Mouse (Mus musculus): ENCODE measurements around the gene Ndufa8.

Ndufa8 gene

DNA sequence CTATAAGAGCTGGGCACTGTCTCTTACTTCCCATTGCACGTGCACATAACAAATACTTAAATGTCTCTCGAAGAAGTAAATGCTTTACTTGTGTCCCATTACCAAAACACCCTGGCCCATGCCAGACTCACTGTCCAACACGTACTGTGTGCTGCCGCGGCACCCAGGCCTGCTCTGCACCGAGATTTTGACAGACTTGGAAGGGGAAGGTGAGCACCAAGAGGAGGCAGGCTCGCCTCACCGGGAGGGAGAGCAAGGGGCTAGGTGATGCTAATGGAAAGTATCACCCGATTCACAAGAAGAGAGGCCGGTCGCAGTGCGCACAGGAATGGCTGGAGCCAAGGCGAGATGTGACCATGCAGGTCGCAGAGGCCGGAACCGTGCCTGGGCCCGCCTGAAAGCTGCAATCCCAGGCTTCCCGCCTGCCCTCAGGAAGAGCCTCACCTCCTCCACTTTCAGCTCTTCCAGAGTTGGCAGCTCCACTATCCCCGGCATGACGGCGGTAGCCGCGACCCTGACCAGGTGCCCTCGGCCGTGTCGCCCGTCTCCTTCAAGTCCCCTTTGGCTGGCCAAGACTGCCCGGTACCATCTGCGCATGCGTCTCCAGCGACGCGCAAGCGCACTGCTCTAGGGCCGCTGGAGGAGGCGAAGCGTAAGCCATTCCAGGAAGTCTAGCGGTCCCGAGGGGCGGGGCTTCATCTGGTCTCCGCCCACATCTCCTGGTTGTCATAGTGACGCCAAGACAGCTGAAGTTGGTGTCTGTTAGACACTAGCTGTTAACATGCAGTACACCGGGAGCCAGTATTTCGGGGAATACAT lies at the start of gene Ndufa8, which contains the start of gene Morn5:
Gene Ndufa8, minus strand, starts transcription at position 659 of the 819 bp plus-strand sequence.
Gene Morn5, plus strand, starts transcription at position 711 of the 819 bp plus-strand sequence.
- H3K36me3 ChIP-seq (ENCODE audit: control insufficient read depth, insufficient read depth, low read length, poor library complexity, severe bottlenecking) = no peaks in the 10 kb centered on the region
- H3K27me3 ChIP-seq (ENCODE audit: control insufficient read depth, insufficient read depth, low read length, poor library complexity, severe bottlenecking) = no peaks in the 10 kb centered on the region
- DNase-seq (ENCODE audit: low read depth, low spot score) = peak; percentile 98

DNA sequence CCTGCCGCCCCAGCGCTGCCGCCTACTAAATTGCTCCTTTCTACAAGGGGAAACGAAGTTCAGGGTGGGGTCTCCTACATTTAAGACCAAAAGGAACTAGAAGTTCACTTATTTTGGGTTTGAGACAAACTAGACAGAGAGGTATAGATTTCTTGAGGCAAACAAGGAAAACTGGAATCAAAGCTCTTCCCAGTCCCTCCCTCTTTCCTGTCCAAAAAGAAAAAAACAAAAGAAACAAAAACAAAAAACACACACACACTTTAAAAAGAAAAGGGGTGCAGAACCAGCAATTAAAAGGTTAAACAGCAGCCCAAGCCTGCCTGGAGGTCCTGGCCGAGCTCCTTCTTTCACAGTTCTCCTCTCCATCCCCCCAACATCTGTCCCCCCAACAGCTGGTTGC lies 48.8 kb upstream of the Ndufa8 start:
- Histone ChIP-seq H3K27me3 (ENCODE audit: control insufficient read depth, insufficient read depth, low read length, poor library complexity, severe bottlenecking) (no peaks in the 10 kb centered on the region; the same call in 1 of the 2 replicates), H3K36me3 (ENCODE audit: control insufficient read depth, insufficient read depth, low read length, poor library complexity, severe bottlenecking) (no peaks in the 10 kb centered on the region)
- no peak for DNase-seq (ENCODE audit: low read depth, low spot score)

DNA sequence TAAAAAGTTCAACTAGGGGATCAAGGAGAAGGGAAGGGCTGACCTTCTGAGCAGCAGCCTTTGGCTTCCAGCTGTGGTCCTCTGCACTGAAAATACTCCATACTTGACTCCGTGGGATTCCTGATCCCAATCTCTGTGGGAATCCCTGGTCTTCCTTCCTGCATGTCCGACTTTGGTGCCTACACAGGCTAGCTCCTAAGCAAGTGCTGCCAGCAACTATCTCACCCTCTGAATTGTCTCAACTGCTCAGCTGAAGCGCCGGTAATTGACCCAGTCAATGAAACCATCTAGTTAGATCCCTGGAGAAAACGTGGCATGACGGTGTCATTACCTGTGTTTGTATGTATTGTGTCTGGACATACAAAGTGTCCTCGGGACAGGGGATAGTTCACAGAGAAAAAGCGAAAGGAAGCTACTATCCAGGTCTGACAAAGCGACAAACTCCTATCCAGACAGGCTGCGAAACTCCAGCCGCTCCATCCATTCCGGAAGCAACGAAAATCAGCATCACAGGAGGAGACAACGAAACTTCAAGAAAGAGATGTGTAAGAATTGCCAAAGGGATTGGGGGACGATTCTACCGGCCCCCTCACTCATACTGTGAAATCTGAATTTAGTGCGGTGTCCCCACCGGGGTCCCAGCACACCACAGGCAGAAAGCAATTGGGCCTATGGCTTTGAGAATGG lies 48.1 kb upstream of the Ndufa8 start:
- no peak for DNase-seq (ENCODE audit: low read depth, low spot score)
- H3K27me3 ChIP-seq (ENCODE audit: control insufficient read depth, insufficient read depth, low read length, poor library complexity, severe bottlenecking) = no peaks in the 10 kb centered on the region; the same call in 1 of the 2 replicates
- no peaks in the 10 kb centered on the region for H3K36me3 ChIP-seq (ENCODE audit: control insufficient read depth, insufficient read depth, low read length, poor library complexity, severe bottlenecking)

DNA sequence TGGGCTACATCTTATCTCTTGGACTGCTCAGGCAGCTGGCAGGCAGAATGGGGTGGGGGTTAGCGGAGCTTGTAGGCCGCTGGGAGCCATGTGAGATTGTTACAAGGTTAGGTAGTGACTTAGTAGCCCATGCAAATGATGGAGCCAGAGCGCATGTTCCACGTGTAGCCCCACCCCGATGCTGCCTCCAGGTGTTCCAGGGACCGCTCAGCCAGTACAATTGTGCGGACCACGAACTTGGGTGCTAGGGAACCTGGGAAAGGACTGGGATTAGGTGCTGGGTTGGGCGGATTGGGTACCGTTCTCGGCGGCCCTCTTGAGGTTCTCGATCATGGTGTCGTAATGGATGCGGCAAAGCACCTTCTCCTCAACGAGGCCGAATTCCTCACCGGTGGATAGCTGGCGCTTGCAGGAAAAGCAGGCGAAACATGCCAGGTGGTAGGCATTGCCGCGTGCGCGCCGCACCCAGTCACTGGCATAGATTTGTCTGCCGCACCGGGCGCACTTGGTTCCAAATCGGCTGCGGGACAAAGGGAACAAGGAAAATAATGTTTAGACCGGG lies 44.8 kb upstream of the Ndufa8 start:
- no peak for DNase-seq (ENCODE audit: low read depth, low spot score)
- no peaks in the 10 kb centered on the region; the same call in none of the 2 replicates for H3K27me3 ChIP-seq (ENCODE audit: control insufficient read depth, insufficient read depth, low read length, poor library complexity, severe bottlenecking)

DNA sequence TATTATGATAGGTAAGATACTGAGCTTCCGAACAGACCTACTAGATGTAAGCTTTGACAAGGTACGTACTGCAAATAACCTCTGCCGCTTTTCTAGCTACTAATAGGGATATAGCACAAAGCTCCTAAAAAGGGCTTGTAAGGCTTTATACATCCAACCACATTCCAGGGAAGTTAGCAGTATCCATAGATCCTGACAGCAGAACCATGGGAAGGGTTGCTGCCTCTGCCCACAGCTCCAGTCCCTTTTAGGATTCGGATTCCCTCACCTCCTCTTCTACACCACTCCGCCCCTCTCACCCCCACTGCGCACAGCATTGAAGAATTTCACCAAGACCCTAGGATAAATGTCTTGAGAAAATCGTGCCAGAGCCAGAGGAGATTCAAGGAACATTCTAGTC lies 44.1 kb upstream of the Ndufa8 start:
- Histone ChIP-seq H3K27me3 (ENCODE audit: control insufficient read depth, insufficient read depth, low read length, poor library complexity, severe bottlenecking) (no peaks in the 10 kb centered on the region; the same call in none of the 2 replicates), H3K36me3 (ENCODE audit: control insufficient read depth, insufficient read depth, low read length, poor library complexity, severe bottlenecking) (no peaks in the 10 kb centered on the region)
- no peak for DNase-seq (ENCODE audit: low read depth, low spot score)

More for the DNA sequence above, 44.8 kb upstream of the Ndufa8 start:
- no peaks in the 10 kb centered on the region for H3K36me3 ChIP-seq (ENCODE audit: control insufficient read depth, insufficient read depth, low read length, poor library complexity, severe bottlenecking)

DNA sequence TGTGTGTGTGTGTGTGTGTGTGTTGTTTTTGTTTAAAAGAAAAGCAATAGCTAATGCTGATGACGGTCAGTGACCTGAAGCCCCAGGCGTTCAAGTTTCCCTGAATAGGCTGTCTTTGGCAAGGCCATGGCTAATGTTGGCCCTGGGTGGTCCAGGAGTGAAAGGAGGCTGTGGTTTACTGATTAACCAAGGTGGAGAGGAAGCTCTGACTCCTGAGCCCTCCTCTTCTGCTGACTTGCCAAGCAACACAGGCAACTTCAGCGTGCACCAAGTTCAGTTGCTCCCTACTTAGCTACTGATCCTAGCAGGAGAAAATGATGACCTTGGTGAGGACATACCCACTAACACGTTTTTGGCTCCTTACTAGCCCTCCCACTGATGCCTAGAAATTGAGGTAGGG lies 43.5 kb upstream of the Ndufa8 start:
- Histone ChIP-seq H3K36me3 (ENCODE audit: control insufficient read depth, insufficient read depth, low read length, poor library complexity, severe bottlenecking) (no peaks in the 10 kb centered on the region), H3K27me3 (ENCODE audit: control insufficient read depth, insufficient read depth, low read length, poor library complexity, severe bottlenecking) (no peaks in the 10 kb centered on the region; the same call in none of the 2 replicates)
- DNase-seq (ENCODE audit: low read depth, low spot score) = no peak

DNA sequence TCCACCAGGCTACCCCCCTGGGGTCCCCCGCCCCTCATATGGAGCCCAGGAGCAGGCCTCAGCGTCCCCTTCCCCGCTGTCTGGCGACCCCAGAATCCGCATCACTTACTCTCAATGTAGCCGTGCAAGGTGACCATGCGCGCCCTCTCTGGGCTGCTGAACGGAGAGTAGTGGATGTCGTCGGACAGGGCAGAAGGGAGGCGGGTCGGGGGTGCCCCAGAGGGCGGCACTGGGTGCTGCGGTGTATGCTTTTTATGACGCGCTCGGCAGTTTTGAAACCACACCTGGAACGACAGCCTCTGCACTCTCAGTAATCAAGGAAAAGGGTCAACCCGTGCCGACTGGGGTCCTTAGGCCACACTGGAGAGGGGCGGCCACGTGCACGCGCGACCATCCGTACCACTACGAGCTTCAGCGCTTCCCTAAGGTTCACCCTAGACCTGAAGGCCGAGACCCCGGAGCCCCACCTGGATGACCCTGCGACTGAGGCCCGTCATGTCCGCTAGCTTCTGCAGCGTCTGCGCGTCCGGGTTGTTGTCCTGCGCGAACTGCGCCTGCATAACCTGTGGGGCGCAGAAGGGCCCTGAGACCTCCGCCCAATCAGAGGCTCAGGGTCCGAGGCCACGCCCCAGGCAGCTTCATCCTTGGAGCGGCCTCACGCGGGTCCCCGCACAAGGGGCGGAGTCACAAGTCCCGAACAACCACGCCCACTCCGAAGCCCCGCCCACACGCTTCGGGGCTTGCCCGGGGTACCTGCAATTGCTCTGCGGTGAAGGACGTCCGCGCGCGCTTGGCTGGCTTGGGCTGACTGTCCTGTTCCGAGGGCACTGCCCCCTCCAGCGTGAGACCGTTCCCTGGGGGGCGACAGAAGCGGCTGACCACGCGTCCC lies 41.9 kb upstream of the Ndufa8 start:
- Histone ChIP-seq H3K27me3 (ENCODE audit: control insufficient read depth, insufficient read depth, low read length, poor library complexity, severe bottlenecking) (no peaks in the 10 kb centered on the region; the same call in none of the 2 replicates), H3K36me3 (ENCODE audit: control insufficient read depth, insufficient read depth, low read length, poor library complexity, severe bottlenecking) (no peaks in the 10 kb centered on the region)
- DNase-seq (ENCODE audit: low read depth, low spot score) = peak; percentile 59

DNA sequence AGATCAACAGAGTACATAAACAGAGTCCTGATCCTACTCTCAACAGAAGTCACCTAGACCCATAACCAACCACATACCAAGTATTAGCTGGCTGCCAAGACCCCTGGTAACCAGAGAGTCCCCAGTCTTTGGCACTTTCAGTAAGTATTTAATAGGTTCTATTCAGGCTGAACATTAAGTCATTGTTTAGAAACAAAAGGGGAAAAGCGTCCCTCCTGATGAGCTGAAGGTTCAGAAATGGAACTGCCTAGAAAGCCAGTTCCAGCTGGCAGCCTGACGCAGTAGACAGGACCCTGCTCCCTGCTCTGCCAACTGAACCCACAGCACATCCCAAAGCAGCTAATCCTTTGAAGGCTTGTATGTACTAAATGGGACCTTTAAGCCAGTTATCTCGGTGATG lies 40.0 kb upstream of the Ndufa8 start:
- Histone ChIP-seq H3K27me3 (ENCODE audit: control insufficient read depth, insufficient read depth, low read length, poor library complexity, severe bottlenecking) (no peaks in the 10 kb centered on the region; the same call in none of the 2 replicates), H3K36me3 (ENCODE audit: control insufficient read depth, insufficient read depth, low read length, poor library complexity, severe bottlenecking) (no peaks in the 10 kb centered on the region)
- no peak for DNase-seq (ENCODE audit: low read depth, low spot score)

DNA sequence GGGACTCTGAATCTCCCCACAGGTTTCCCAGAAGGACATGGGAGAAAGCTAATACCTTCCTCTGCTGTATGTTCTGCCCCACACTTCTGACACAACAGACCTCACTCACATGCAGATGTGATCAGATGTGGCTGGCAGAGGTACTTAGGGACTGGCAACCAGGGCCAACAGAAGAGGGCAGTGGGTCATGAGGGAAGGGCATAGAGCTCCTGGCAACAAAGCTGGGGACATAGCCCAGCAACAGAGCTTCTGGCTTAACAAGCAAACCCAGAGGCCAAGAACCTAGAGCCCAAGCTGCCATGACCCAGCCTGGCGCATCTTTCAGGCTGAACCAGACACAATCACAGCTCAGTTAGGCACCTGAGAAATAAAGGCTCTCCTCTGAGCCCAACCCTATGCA lies 35.8 kb upstream of the Ndufa8 start:
- Histone ChIP-seq H3K36me3 (ENCODE audit: control insufficient read depth, insufficient read depth, low read length, poor library complexity, severe bottlenecking) (no peaks in the 10 kb centered on the region), H3K27me3 (ENCODE audit: control insufficient read depth, insufficient read depth, low read length, poor library complexity, severe bottlenecking) (no peaks in the 10 kb centered on the region)
- DNase-seq (ENCODE audit: low read depth, low spot score) = no peak

DNA sequence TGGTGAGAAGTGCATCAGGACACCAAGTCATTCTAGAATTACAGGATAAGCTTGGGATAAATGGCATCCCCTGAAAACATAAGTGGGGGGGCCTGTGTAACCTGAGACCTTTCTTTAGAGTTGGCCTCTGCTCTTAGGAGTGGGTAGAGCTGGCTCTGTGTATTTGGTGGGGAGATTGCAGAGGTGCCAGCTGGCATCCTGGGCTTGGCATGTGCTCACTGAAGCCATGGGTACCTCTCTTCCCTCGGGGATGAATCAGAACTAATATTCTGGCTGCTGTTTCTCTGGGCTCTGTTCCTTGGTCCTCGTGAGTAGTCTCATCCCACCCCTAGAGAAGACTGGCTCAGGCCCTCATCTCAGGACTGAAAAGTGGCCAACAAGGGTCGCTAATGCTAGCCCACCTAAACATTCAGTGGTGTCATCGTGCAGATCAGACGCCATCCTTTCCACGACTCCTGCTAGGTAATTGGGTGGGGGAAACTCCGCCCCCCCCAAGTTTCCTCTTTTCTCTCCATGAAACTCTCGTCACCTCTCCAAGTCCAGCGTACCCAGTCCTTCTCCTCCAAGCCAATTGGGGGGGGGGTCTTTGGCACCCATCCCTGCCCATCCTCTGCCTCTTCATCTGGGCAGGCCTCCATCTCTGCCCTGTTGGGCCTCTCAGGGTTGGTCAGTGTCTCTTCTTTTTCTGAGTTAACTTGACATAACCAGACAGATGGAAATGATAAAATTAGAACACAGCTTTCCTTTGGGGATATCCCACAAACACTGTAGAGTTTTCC lies 33.8 kb upstream of the Ndufa8 start:
- DNase-seq (ENCODE audit: low read depth, low spot score) = no peak
- Histone ChIP-seq H3K27me3 (ENCODE audit: control insufficient read depth, insufficient read depth, low read length, poor library complexity, severe bottlenecking) (no peaks in the 10 kb centered on the region), H3K36me3 (ENCODE audit: control insufficient read depth, insufficient read depth, low read length, poor library complexity, severe bottlenecking) (no peaks in the 10 kb centered on the region)

DNA sequence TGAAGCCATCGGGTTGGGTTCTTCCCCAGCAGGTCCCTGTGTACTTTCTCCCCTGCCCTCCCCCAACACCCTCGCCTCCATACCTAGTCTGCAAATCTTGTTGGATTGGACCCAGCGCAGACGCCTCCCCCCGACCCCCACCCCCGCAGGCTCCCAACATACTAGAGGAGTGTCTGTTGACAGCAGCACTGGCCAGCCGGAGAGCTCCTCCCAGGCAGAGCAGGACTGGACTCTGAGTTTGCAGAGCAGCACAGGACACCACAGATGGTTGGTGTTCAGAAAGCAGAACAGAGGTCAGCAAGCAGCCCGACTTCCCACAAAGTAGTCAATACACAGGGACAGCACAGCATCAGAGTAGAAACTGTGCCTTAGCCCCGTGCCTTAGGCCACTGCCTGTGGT lies 32.2 kb upstream of the Ndufa8 start:
- no peaks in the 10 kb centered on the region for H3K36me3 ChIP-seq (ENCODE audit: control insufficient read depth, insufficient read depth, low read length, poor library complexity, severe bottlenecking)
- no peak for DNase-seq (ENCODE audit: low read depth, low spot score)
- H3K27me3 ChIP-seq (ENCODE audit: control insufficient read depth, insufficient read depth, low read length, poor library complexity, severe bottlenecking) = no peaks in the 10 kb centered on the region

DNA sequence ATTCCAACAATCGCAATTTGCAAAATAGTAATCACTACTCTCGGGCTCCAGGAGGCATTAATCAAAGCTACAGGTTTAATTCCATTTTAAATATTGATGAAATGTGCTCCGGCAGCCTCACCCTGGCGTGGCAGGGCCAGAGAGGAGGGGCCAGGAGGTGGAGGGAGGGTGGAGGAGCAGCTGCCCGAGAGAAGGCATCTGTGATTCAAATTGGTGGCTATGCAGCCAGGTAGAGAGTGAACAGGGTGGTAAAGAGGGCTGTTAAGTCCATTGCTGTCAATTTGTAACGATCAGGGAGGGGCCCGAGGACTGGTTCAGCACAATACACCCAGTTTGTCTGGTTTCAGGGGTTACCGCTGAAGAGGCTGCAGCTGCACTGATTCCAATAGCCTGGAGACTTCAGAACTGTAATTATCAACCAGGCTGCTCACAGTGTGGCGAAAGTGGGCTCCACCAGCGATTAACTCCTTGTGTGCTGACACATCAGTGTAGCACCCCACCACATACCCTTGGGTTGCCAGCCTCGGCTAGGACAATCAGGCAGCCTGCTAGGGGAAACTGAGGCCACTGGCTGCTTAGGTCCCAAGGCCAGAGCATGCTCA lies 28.1 kb upstream of the Ndufa8 start:
- DNase-seq (ENCODE audit: low read depth, low spot score) = no peak
- Histone ChIP-seq H3K36me3 (ENCODE audit: control insufficient read depth, insufficient read depth, low read length, poor library complexity, severe bottlenecking) (no peaks in the 10 kb centered on the region), H3K27me3 (ENCODE audit: control insufficient read depth, insufficient read depth, low read length, poor library complexity, severe bottlenecking) (no peaks in the 10 kb centered on the region)

DNA sequence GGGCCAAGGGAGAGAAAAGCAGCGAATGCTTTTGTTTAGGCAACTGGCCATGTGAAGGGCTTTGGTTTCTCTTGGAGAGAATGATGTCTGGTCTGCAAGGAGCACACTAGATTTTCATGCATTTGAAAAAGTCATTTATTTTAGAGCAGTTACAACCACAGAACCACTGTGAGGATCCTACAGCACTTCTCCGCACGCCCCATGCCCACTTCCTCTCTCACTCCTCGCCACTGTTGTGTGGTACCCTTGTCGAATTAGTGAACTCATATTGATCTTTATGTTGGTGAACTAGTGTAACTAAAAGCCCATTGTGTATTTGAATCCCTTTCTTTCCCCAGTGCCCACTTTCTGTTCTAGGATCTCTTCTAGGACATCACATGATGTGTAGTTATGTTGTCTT lies 26.0 kb upstream of the Ndufa8 start:
- no peaks in the 10 kb centered on the region for H3K27me3 ChIP-seq (ENCODE audit: control insufficient read depth, insufficient read depth, low read length, poor library complexity, severe bottlenecking)
- no peak for DNase-seq (ENCODE audit: low read depth, low spot score)
- H3K36me3 ChIP-seq (ENCODE audit: control insufficient read depth, insufficient read depth, low read length, poor library complexity, severe bottlenecking) = no peaks in the 10 kb centered on the region
